Mouse (Mus musculus): ENCODE data around the gene Crygb. TPM values are rescaled to one million over a fixed set of nuclear protein-coding genes. Genes with fewer than 3 reads are reported as not detected.
A peak's percentile ranks its signal among the peaks of the same experiment; 100 is the strongest.
"Not testable (repeated sequence)": the region's sequence is repeated elsewhere in the genome, so short reads cannot be mapped to it uniquely, and the experiment has no call there.

Gene Crygb
- total RNA-seq, 1 experiment from 2014 or later = not detected

DNA sequence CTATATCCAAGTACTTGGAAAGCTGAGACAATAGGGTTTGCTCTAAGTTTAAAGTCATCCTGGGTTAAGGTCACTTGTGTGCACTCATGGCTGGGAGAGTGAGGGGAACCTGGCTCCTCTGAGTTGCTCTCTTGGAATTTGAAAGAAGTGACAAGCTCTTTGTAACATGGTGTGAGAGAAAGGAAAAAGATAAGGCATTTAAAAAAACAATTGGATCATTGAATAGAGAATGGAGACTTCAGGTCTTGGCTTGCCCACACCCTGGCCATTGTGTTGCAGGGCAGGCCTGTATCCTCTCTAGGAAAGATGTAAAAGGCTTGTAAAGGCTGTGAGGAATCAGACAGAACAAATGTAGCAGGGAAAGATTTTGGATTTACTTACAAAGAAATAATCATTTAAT lies 14.2 kb downstream of the Crygb start:
- DNase-seq = no peak

DNA sequence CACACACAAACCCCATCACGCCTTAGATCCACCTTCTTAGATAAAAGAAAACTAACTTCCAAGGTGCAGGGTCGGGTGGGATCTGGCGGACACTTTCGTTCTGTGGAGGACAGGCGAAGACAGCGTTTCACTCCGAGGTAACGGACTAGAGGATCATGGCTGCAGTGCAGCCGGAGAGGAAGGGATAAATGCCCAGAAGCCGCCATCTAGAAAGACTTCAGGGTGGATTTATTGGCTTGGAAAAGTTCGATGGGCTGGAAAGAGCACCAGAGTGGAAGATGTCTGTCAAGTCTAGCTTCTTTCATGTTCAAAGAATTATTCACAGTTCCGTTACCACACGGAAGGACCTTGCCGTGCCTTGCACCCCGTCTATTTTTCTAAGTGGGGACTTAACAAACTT lies 17.9 kb downstream of the Crygb start:
- no peak for DNase-seq

GRCm38 (mm10) chr1:65063352-65063751 lies 18.7 kb downstream of the Crygb start, which contains the start of gene Crygd:
Gene Crygd (minus strand): TSS chr1:65063452.
- no peak for DNase-seq

- no peak for DNase-seq
Observed at GRCm38 (mm10) chr1:65052140-65052539, 29.9 kb downstream of the Crygb start.

GRCm38 (mm10) chr1:65051696-65052095 lies 30.4 kb downstream of the Crygb start:
- DNase-seq = no peak

DNA sequence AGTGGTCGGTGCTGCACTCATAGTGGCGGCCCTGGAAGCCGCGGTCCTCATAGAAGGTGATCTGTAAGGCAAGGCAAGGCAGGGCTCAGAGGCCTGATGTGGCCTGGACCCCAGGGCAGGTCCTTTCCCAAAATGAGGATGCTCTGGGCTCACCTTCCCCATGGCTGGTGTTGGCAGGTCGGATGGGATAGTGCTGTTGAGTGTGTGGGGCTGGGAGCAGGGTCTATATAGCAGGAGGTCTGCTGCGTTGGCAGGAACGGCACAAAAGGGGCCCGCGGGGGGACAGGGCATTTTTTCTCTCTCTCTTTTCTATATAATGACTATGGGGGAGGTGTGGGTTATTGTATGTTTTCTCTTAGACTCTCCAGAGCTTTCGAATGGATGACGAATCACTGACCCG lies 31.1 kb downstream of the Crygb start, which contains the start of gene Cryge:
Gene Cryge, minus strand, starts transcription at position 198 of the 400 bp plus-strand sequence.
- not testable (repeated sequence) for DNase-seq

GRCm38 (mm10) chr1:65048781-65049180 lies 33.3 kb downstream of the Crygb start:
- DNase-seq = peak; percentile 67

GRCm38 (mm10) chr1:65046401-65047109 lies 35.5 kb downstream of the Crygb start:
- DNase-seq = no peak

DNA sequence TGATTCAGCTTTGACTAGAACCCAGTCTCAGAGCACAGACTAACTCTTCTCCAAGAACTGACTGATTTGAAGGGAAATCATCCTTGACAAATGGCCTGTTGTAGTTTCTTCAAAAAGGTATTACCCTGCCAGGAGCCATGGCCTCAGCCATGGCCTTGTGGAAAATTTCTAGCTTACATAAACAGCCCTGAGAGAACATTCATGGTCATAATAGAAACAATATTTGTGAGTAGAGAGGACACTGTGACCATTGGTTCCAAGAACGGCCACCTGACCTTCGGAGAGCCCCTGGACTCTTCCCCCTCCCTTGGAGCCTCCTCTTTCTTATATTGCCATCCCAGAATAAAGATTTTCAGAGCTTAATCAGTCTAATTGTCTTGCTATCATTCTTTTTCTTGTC lies 38.7 kb downstream of the Crygb start:
- DNase-seq = peak; percentile 29

DNA sequence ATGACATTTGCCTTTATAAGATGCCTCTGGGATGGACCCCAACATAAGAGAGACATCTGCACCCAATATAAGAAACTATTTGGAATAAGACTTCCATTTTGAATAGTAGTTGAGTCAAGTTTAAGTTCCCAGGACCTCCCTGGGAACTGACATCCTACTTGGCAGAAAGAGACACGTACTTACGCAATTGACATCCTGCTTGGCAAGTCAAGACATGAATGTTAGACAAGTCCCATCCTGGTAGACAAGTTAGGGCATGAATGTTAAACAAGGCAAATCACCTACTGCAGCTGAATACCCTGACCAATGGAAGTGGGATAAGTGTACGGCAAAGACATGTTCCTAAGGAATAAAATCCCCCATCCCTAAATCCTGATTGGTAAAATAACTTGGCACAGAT lies 40.3 kb downstream of the Crygb start:
- no peak for DNase-seq

DNA sequence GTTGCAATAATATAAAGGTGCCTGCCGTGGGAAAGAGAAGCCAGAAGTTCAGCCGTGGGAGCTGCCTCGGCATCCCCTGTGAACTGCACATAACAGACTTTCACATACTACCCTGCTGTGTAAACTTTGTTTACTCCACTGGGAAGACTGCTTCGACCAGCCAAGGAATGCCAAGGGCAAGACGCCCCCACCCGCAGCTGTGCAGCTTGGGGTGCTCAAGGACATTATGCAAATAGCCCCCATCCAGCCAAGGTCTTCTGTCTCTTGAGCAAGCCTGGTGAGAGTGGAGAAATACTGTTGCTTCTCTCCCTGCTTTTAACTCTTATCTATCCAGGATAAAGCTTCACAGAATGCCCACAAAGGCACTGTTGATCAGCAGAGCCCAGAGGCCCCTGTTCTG lies 41.3 kb downstream of the Crygb start:
- peak; percentile 73 for DNase-seq

DNA sequence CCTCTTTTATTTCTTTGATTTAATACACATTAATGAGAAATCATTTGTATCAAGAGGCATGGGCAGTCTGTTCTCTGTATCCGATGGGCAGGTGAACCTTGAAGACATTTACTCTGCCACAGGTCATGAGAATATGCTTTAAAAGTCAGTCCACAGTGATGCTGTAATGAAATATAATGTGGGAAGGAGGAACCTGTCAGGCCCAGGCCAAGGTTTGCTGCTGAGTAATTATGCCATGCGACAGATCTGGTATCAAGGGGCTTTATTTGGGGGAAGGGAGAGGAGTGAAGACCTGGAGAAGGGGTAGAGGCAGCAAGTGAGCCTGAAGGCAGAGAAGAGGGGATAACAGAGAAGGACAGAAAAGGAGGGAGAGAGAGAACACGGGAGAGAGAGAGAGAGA lies 42.4 kb downstream of the Crygb start:
- DNase-seq = no peak

DNA sequence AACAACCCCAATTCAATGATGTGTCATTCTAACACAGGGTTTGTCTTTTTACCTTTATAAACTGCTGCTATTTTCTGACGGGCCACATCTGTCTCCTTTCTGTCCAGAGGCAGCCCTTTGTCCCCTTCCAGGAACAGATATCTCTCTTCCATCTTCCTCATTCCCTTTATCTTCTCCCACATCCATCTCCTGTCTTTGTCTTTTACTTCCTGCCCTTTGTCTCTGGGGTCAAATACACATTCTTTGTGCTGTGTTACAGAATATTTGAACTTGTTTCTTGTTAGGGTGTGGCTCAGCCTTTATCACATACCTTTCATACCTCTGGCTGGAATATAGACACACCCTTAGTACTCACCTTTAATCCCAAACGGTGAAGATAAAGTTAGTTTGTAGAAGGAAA lies 44.5 kb downstream of the Crygb start:
- no peak for DNase-seq

GRCm38 (mm10) chr1:65035513-65035912 lies 46.6 kb downstream of the Crygb start:
- no peak for DNase-seq

DNA sequence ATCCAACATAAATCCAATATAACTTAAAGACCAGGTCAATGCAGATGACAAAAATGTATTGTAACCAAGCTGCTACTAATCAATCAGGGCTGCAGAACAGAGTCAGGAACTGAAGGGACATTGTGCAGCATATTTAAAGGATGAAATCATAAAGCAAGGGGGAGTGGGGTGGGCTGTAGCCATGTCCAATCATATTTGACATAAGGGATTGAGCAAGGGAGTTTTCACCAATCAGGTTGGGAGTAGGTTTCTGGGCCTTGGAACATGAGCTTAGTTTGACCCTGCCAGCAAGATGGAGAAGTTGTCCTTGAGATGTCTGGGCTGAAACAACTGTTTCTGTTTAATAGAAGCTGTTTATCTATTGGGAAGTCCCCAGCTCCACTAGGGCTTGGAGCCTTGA lies 49.4 kb downstream of the Crygb start, which contains the start of gene Akr1cl:
Gene Akr1cl, minus strand, starts transcription at position 119 of the 400 bp plus-strand sequence.
- peak; percentile 20 for DNase-seq

Other genes with a start within 250 kb of the Crygb start
- 20.7 and 23.6 TPM in 2 replicates for gene Plekhm3, start 125.5 kb downstream of the Crygb start, total RNA-seq (2021)
- 1,366 and 2,446 TPM in 2 replicates for gene Akr1cl, start 49.5 kb downstream of the Crygb start, total RNA-seq (2021)
- 0.49 TPM in 1 of 2 replicates, not detected in the other for gene Cryge, start 31.1 kb downstream of the Crygb start, total RNA-seq (2021)
- not detected in 2 replicates for gene Crygd, start 18.8 kb downstream of the Crygb start, total RNA-seq (2021)
- not detected in 2 replicates for gene Crygc, start 8.6 kb downstream of the Crygb start, total RNA-seq (2021)
- not detected in 2 replicates for gene Cryga, start 21.1 kb upstream of the Crygb start, total RNA-seq (2021)
- not detected in 2 replicates for gene Gm28845, start 37.3 kb upstream of the Crygb start, total RNA-seq (2021)
- not detected in 2 replicates for gene D630023F18Rik, start 40.9 kb upstream of the Crygb start, total RNA-seq (2021)
- gene Idh1, start 104.2 kb upstream of the Crygb start, total RNA-seq (2021) = 698 and 945 TPM in 2 replicates
- 33.8 and 36.8 TPM in 2 replicates for gene Pikfyve, start 104.4 kb upstream of the Crygb start, total RNA-seq (2021)
- gene Pth2r, start 199.8 kb upstream of the Crygb start, total RNA-seq (2021) = not detected in 2 replicates